ENCODE assay signal across 8 mouse cellular contexts in genomic region chr9:109058006-109058765, GRCm38 (mm10). TPM values are rescaled to one million over a fixed set of nuclear protein-coding genes. Genes with fewer than 3 reads are reported as not detected.
DNase-seq lines count a peak whose midpoint lies in the region; ATAC-seq and TF ChIP-seq lines count a peak whose summit lies in the region.

No protein-coding gene starts in this region.

- no peaks in the 10 kb centered on the region for H3K9me3 ChIP-seq in intestine, embryonic 14.5 days (ENCODE audit: control insufficient read depth, low read length)

- peak overlapping the region; percentile 50 for H3K4me3 ChIP-seq in heart, adult 2 months
- no peak overlapping the region for H3K4me3 ChIP-seq in intestine, embryonic 14.5 days (ENCODE audit: low read depth, low read length)

- intact Hi-C loops in heart, adult 2 months (cut with DNase I): no loop called here
- intact Hi-C loops in heart, postnatal 10 days (cut with DNase I): no loop called here

- no peaks in the 10 kb centered on the region for H3K79me2 ChIP-seq in heart, adult 2 months (replicated peaks; ENCODE audit: control insufficient read depth, insufficient read depth, low read length)

- 85% methylated on average over 19 of the region's 19 CpGs for WGBS in heart, adult 2 months
- 93% methylated on average over 19 of the region's 19 CpGs for WGBS in intestine, embryonic 14.5 days

- H3K9ac ChIP-seq in heart, adult 2 months (ENCODE audit: low read depth, low read length): peak overlapping the region; percentile 59
- no peak overlapping the region; the same call in 1 of the 2 replicates for H3K9ac ChIP-seq in intestine, embryonic 14.5 days (ENCODE audit: low read length)

- 0 out of 2 replicates have a peak, but pooled peaks cover 2% of the 10 kb centered on the region for H3K36me3 ChIP-seq in heart, adult 2 months (ENCODE audit: control insufficient read depth, insufficient read depth, low read length)
- peaks cover 46% of the 10 kb centered on the region for H3K36me3 ChIP-seq in intestine, embryonic 14.5 days (ENCODE audit: control insufficient read depth, insufficient read depth, low read length)
- peaks cover 13% of the 10 kb centered on the region for H3K36me3 ChIP-seq in splenic B cell, adult 2 months (ENCODE audit: control insufficient read depth, insufficient read depth, low read length, poor library complexity, severe bottlenecking)

- peak overlapping the region; percentile 91 for H3K27ac ChIP-seq in heart, adult 2 months
- H3K27ac ChIP-seq in intestine, embryonic 14.5 days (ENCODE audit: low read depth): peak overlapping the region; percentile 85; the same call in 1 of the 2 replicates

- no peak for TF ChIP-seq EP300 in heart, adult 2 months (IDR thresholded peaks at IDR 0.05; ENCODE audit: insufficient read depth, low read depth, low read length)

- H3K27me3 ChIP-seq in heart, adult 2 months (ENCODE audit: control insufficient read depth, insufficient read depth, low read length): no peaks in the 10 kb centered on the region
- H3K27me3 ChIP-seq in intestine, embryonic 14.5 days (replicated peaks; ENCODE audit: control insufficient read depth, insufficient read depth, low read length): no peaks in the 10 kb centered on the region
- no peaks in the 10 kb centered on the region for H3K27me3 ChIP-seq in splenic B cell, adult 2 months (ENCODE audit: control insufficient read depth, insufficient read depth, low read length, poor library complexity, severe bottlenecking)

- TF ChIP-seq POLR2A in heart, adult 2 months (IDR thresholded peaks at IDR 0.05; ENCODE audit: insufficient read depth, low read depth, low read length): no peak

- no peak for DNase-seq in heart, adult 2 months
- DNase-seq in heart, postnatal 10 days: no peak
- peak; percentile 19 to 49 for DNase-seq in spleen, adult 18-20 months
- no peak for DNase-seq in spleen, postnatal 10 days (ENCODE audit: low spot score in 2 of 2)
- no peak for DNase-seq in intestine, embryonic 14.5 days (ENCODE audit: low spot score)
- DNase-seq in splenic B cell, adult 2 months (ENCODE audit: low read depth, low spot score): peak; percentile 34
- no peak for DNase-seq in frontal cortex, postnatal 36 days (ENCODE audit: low spot score in 2 of 2)
- no peak for DNase-seq in right cerebral cortex, adult 2 months (ENCODE audit: low spot score in 2 of 2)

- H3K4me2 ChIP-seq in intestine, embryonic 14.5 days (ENCODE audit: low read length): peak overlapping the region; percentile 52

- ATAC-seq in intestine, embryonic 14.5 days (replicated peaks; ENCODE audit: low FRiP score, low TSS enrichment, low read depth): no peak

- TF ChIP-seq CTCF in heart, adult 2 months (IDR thresholded peaks at IDR 0.05): no peak

- peaks cover 17% of the 10 kb centered on the region for H3K4me1 ChIP-seq in heart, adult 2 months (ENCODE audit: control insufficient read depth, insufficient read depth, low read length)
- H3K4me1 ChIP-seq in intestine, embryonic 14.5 days (replicated peaks; ENCODE audit: control insufficient read depth, insufficient read depth, low read length): peaks cover 13% of the 10 kb centered on the region

RNA-seq across cellular contexts. Expression of gene Trex1, which starts 1.3 kb away (rescaled TPM):
- total RNA-seq in heart, adult 2 months (2021): 10 to 100 TPM; 12.6 to 13.3 TPM
- polyA plus RNA-seq in heart, adult 2 months (2012; rRNA removed): 45.8 and 55.2 TPM in 2 replicates
- 10 to 100 TPM in 1 of 2 experiments, 1 to 10 TPM in 1; 9.8 to 12.2 TPM for total RNA-seq in heart, postnatal 10 days (2021)
- polyA plus RNA-seq in intestine, embryonic 14.5 days (2014; fragmentation: Nextera tagmentation; extraction: Ambion mirVana): 12.8 and 13.8 TPM in 2 replicates

RNA-seq across cellular contexts. Expression of gene Atrip, which starts 15.7 kb away (rescaled TPM):
- total RNA-seq in heart, adult 2 months (2021): 1 to 10 TPM; 8.0 to 9.0 TPM
- 10.0 and 13.9 TPM in 2 replicates for polyA plus RNA-seq in heart, adult 2 months (2012; rRNA removed)
- total RNA-seq in heart, postnatal 10 days (2021): 10 to 100 TPM in 1 of 2 experiments, 1 to 10 TPM in 1; 9.2 to 10.4 TPM
- 27.7 and 28.2 TPM in 2 replicates for polyA plus RNA-seq in intestine, embryonic 14.5 days (2014; fragmentation: Nextera tagmentation; extraction: Ambion mirVana)

RNA-seq across cellular contexts. Expression of gene Shisa5, which starts 19.8 kb away (rescaled TPM):
- 10 to 100 TPM; 40.3 to 43.2 TPM for total RNA-seq in heart, adult 2 months (2021)
- polyA plus RNA-seq in heart, adult 2 months (2012; rRNA removed): 170 and 218 TPM in 2 replicates
- 10 to 100 TPM; 51.6 to 53.2 TPM for total RNA-seq in heart, postnatal 10 days (2021)
- 80.8 and 85.8 TPM in 2 replicates for polyA plus RNA-seq in intestine, embryonic 14.5 days (2014; fragmentation: Nextera tagmentation; extraction: Ambion mirVana)

RNA-seq across cellular contexts. Expression of gene Ccdc51, which starts 24.1 kb away (rescaled TPM):
- 10 to 100 TPM; 11.1 to 11.8 TPM for total RNA-seq in heart, adult 2 months (2021)
- polyA plus RNA-seq in heart, adult 2 months (2012; rRNA removed): 7.0 and 9.2 TPM in 2 replicates
- total RNA-seq in heart, postnatal 10 days (2021): 10 to 100 TPM; 10.3 to 12.4 TPM
- polyA plus RNA-seq in intestine, embryonic 14.5 days (2014; fragmentation: Nextera tagmentation; extraction: Ambion mirVana): 12.9 and 14.5 TPM in 2 replicates

RNA-seq across cellular contexts. Expression of gene Tma7, which starts 24.2 kb away (rescaled TPM):
- total RNA-seq in heart, adult 2 months (2021): 100 to 1,000 TPM; 218 to 235 TPM
- polyA plus RNA-seq in heart, adult 2 months (2012; rRNA removed): 41.4 and 59.3 TPM in 2 replicates
- total RNA-seq in heart, postnatal 10 days (2021): 100 to 1,000 TPM; 272 to 274 TPM
- 682 and 702 TPM in 2 replicates for polyA plus RNA-seq in intestine, embryonic 14.5 days (2014; fragmentation: Nextera tagmentation; extraction: Ambion mirVana)

Comparison
In these comparisons a context has a peak if more than half of its experiments do, and no peak if none do; other contexts are left out.
1. DNase-seq: peak in spleen, adult 18-20 months (2 of 2) and splenic B cell, adult 2 months (single experiment); none in heart, adult 2 months (0 of 2), heart, postnatal 10 days (0 of 2), spleen, postnatal 10 days (0 of 2), intestine, embryonic 14.5 days (single experiment), frontal cortex, postnatal 36 days (0 of 2) and right cerebral cortex, adult 2 months (0 of 2).